Mouse (Mus musculus) induced T-regulatory cell, adult 2 months (primary cell): ENCODE measurements around the gene Ypel2.

Source experiments
- DNase-seq: peaks from one replicate; pipeline ENCODE4 v3.0.0-alpha.2; 2012; ENCODE audit warnings: low read depth

Gene Ypel2

DNA sequence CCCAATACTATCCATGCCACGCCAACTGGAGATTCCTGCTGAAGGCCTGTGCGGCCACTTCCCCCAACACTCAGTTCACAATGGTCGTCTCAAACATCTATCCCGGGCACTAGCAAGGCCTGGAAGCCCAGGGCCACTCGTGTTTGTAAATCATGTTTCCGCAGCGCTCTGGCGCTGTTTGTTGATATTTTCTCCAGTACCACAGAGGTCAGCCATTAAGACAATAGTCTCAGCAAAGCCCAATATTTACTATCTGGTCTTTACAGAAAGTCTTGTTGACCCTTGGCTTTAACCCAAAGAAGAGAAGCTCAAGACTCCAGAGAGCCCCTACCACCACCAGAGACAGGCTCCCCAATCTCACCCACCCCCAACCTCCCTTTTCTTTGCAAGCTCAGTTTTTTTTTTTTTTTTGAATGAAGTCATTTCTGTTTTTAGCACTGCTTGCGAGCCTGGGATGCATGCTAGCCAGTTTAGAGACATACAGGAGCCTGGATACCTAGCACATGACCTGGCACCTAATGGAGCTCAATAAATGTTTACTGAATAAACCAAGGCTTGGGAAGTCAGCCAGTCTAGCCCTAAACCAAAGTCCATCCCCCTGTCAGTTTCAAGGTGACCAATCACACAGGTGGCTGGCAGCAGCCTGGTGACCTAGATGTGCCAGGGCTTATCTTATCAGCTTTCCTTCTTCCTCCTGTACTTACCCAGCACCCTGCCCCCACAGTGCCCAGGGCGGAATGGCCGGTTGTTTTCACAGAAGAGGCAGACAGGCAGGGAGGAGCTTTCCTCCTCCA is 31.8 kb downstream of the Ypel2 start:
- DNase-seq = no peak

- no peak for DNase-seq
These were observed 33.2 kb downstream of the Ypel2 start for GRCm38 (mm10) chr11:86960331-86960730.

DNA sequence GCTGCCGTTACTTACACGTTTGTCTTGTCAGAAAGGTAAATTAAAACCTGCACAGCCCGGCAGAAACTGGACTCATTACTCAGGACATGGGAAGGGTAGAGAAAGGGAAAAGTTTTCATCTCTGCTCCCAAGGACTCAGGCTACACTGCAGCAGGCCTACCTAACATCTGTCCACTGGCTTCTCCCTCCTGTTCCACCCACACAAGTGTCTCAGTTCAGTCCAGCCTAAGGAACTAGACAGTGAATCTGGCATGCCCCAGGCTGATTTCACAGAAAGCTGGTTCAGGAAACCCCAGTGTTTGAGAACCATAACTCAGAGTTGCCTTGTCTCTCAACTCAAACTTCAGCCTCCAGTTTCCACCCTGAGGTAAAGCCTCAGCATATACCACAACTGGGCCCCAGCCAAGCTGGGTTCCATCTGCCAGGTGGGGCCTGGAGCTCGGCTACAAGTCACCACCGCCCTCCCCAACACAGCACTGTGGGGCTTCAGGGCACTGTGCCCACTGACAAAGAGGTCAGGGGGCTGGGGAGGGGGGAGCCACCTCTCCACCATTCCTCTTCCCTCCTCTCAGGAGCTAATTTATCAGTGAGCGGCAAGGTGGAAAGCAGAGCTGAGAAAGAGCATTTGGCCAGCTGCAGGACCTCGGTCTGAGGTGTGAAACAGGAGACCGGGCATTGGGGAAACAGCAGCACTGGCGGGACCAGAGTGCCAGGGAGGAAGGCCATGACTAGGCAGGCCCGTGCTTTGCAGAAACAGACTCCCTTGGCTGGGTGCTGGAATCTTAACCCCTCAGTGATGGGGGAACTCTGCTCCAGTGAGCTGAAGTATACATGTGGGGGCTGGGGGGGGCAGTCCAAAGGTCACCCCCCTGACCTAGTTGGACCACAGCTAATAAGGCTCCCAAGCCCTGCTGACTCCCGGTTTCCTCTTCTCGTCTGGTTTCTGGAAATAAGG is 34.5 kb downstream of the Ypel2 start:
- peak; percentile 22 for DNase-seq

DNA sequence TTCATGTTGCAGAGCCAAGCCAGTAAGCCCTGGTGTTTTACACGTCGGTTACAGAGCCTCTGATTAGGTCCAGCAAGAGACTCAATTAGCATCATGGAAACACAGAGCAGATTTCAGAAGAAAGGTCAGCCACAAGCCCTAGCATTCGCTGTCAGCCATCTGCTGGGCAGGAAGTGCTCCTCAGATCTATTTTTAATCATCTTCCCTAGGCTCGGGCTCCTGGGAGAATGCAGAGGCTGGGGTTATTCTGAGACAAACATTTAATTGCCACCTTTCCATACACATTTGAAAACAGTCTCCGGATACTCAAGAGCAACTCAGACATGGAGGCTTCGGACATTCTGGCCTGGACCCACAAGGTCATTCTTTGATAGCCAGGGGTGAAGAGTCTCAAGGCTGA is 35.3 kb downstream of the Ypel2 start:
- DNase-seq = no peak

- DNase-seq = peak; percentile 27
These were observed 37.1 kb downstream of the Ypel2 start for GRCm38 (mm10) chr11:86956363-86956762.

GRCm38 (mm10) chr11:86954616-86955270 is 38.8 kb downstream of the Ypel2 start:
- DNase-seq = no peak

- no peak for DNase-seq
These were observed 40.4 kb downstream of the Ypel2 start for GRCm38 (mm10) chr11:86953096-86953495.

DNA sequence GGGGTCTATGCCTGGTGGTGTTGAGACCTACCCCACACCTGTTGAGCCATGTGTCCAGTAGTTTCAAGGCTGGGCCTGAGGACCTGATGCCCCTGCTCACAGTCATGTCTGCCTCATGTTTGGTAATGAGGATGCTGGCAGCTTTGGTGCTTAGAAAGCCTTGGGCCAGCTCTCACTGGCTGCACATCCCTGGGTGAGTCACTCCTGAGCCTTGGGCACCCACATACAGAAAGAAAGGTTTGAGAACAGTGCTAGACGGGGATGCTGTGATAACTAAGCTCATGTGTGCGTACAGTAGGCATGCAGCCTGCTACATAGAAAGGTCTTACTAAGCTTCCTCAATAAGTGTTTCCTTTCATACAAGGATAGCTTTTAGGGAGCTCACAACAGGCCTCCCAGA is 40.8 kb downstream of the Ypel2 start:
- no peak for DNase-seq

DNA sequence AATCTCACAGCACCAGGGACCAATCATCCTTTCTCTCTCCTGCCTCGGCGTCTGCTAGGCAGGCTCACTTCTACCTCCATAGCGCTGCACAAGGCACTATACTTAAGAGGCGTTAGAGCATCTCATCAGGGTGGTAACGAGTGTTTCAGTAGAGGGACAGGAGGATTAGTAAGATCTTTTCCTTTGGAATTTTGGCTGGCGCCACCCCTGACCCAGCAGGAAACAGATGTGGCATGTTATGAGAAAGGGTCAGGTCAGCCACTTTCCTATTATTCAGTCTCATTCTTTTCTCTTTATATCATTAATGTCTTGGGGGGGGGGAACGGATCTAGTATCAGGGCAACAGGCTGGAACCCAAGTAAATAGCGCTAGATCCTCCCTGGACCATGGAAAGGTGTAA is 41.8 kb downstream of the Ypel2 start:
- no peak for DNase-seq

DNA sequence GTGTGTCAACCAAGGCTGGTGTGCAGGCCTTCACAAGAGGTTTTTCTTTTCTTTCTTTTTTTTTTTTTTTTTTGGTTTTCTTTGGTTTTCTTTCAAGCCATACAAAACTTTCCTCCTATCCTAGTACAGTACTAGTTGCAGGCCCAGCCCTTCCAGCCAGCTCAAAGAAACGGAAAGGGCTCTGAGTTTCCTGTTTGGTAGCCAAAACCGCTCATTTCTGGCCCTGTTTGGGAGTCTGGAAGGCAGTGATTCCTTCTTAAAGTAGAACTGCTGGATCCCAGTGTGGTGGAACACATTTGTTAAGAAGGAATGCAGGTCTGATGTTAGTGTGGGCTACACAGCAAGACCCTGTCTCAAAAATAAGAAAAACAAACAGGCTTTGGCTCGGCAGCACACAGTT is 43.0 kb downstream of the Ypel2 start:
- no peak for DNase-seq

- no peak for DNase-seq
These were observed 43.5 kb downstream of the Ypel2 start for GRCm38 (mm10) chr11:86949951-86950441.

DNA sequence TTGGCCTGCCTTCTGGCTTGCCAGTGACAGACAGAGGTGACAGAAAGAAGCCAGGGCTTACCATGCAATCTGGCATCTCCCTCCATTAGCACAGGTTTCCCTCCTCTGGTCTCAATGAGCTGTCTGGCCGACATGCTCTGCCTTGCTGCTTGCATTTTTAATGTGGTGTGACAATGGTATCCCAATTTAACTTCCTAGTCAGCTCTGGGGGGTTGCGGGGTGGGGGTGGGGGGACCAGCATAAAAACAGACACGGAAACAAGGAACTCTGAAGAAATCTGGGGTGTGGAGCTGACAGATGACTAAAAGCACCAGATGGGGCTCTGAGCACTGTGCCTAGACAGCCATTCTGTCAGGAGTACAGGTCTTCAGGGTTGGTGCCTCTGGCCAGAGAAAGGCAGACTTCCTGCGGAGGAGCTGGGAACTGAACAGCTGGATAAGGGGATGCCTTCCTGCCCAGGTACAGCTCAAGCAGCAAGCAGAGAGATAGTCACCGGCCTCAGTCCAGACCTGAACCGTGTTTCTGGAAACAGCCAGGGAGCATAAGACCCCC is 46.8 kb downstream of the Ypel2 start:
- no peak for DNase-seq

DNA sequence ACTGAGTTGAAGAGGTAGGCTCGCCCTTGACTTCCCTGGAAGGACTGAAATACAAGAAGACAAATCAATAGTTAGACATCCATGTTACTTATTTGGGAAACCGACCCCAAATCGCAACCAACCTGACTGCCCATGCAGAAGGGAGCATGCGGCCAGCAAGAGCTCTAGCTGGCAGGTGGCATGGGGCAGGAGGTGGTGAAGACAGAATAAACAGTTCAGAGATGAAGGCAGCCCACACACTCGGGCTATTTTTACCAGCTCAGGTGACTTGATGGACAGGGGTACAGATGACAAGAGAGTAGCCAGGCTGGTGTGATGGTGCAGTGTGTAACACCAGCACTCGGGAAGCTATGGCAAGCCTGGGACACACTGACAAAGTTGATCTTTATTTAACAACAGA is 47.6 kb downstream of the Ypel2 start:
- DNase-seq = no peak

- no peak for DNase-seq
These were observed 48.4 kb downstream of the Ypel2 start for GRCm38 (mm10) chr11:86945058-86945457.

GRCm38 (mm10) chr11:86944539-86944938 is 49.0 kb downstream of the Ypel2 start:
- DNase-seq = no peak

- no peak for DNase-seq
These were observed 51.6 kb downstream of the Ypel2 start for GRCm38 (mm10) chr11:86941904-86942303.

- DNase-seq = no peak
These were observed 54.0 kb downstream of the Ypel2 start for GRCm38 (mm10) chr11:86939503-86939902.

DNA sequence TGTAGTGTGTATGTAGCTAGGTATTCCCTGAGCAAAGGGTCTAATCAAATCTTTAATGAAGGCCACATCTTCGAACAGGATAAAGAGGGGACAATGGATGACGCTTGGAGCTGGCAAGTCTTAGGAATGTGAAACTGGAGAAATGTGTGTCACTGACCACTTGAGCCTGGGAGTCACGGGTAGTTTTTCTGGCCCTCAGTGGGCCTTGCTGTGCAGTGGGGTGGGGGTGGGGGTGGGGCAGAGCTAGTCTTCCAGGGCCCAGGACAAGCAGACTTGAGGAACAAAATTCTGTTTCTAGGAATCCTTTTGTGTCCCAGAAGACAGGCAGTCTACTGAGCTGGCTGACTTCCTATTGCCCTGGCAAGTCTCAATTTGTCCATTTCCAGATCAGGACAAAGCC is 55.0 kb downstream of the Ypel2 start:
- DNase-seq = no peak

DNA sequence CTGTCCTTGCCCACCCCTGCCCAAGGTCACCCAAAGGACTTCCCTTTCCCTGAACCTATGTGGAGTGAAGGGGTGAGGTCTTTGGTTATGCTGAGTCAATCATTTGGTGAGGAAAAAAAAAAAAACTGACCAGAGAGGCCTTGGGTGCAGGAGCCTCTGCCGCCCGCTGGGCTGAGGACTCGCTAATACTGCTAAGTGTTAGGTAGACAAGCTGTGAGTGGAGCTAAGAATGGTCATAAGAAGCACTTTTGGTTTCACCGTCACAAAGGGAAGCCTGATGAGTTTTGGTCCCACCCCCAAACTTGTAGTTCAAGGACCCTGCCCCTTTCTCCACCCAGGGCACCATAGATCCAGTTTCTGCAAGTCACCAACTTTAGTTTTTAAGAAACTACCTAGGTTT is 55.4 kb downstream of the Ypel2 start:
- DNase-seq = no peak

DNA sequence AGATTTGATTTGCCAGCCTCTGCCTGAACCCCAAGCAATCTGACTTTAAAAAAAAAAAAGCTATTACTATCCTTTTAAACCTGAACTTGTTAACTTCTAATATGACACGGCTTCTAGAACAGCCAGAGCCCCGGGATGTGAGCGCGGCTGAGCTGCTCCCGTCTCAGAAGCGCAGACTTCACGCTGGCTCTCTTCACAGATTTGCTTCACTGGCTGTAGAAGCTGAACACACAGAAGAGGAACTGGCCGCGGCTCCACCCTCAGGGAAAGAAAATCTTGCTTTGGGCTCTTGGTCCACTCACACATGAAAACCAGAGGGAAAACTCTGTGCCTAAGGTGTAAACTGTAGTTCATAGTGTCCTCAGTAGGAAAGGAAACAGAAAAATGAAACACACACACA is 56.6 kb downstream of the Ypel2 start:
- DNase-seq = no peak

- no peak for DNase-seq
These were observed 58.6 kb downstream of the Ypel2 start for GRCm38 (mm10) chr11:86934895-86935294.

- DNase-seq = no peak
These were observed 61.3 kb downstream of the Ypel2 start for GRCm38 (mm10) chr11:86932201-86932600.
